Mouse (Mus musculus) neural tube, embryonic 14.5 days (tissue): Measurements from ENCODE around the gene Ptprr. TPM values are rescaled to one million over a fixed set of nuclear protein-coding genes. Genes with fewer than 3 reads are reported as not detected.

Experiments used
- ATAC-seq: fragments of 200-750 bp; cut with Nextera tagmentation; 2 replicates; pipeline ENCODE4 v1.8.0; 2017; ENCODE audit warnings: low read depth, mild to moderate bottlenecking, moderate TSS enrichment, moderate library complexity
- H3K27ac ChIP-seq: fragments of 300-500 bp; sonication (generic); 2 replicates; pipeline ENCODE4 v1.5.1; 2014; ENCODE audit warnings: low read depth, mild to moderate bottlenecking, control low read depth, low read length, moderate library complexity, mixed read lengths
- H3K27me3 ChIP-seq: fragments of 300-500 bp; sonication (generic); 2 replicates; pipeline ENCODE4 v1.6.1; 2014; ENCODE audit warnings: low read length; ENCODE audit not compliant: control insufficient read depth, insufficient read depth
- H3K36me3 ChIP-seq: fragments of 300-500 bp; sonication (generic); 2 replicates; pipeline ENCODE4 v1.6.1; 2014; ENCODE audit warnings: low read length, mixed read lengths; ENCODE audit not compliant: control insufficient read depth, insufficient read depth
- H3K4me1 ChIP-seq: fragments of 300-500 bp; sonication (generic); 2 replicates; pipeline ENCODE4 v1.6.1; 2014; ENCODE audit warnings: low read length; ENCODE audit not compliant: control insufficient read depth, insufficient read depth
- H3K4me2 ChIP-seq: fragments of 300-500 bp; sonication (generic); 2 replicates; pipeline ENCODE4 v1.6.1; 2014; ENCODE audit warnings: mild to moderate bottlenecking, low read depth, low read length, control low read depth
- H3K4me3 ChIP-seq: fragments of 300-500 bp; sonication (generic); 2 replicates; pipeline ENCODE4 v1.5.1; 2014; ENCODE audit warnings: low read depth, low read length, control low read depth, mixed read lengths
- H3K9ac ChIP-seq: fragments of 300-500 bp; sonication (generic); replicated peaks from 2 replicates; pipeline ENCODE4 v1.6.1; 2014; ENCODE audit warnings: low read depth, mild to moderate bottlenecking, control low read depth, low read length, mixed read lengths
- H3K9me3 ChIP-seq: fragments of 300-500 bp; sonication (generic); 2 replicates; pipeline ENCODE4 v1.6.1; 2016; ENCODE audit warnings: low read length; ENCODE audit not compliant: control insufficient read depth
- WGBS: fragments of 180-500 bp; shearing (Covaris S2); extraction: QIAGEN DNeasy Blood & Tissue Kit; methylation state at CpG from one replicate; pipeline ENCODE4 v1.1.7; 2014; 5-methylcytosine and 5-hydroxymethylcytosine counted together
- polyA plus RNA-seq: library from polyadenylated mRNA; unstranded; fragments of >200 nt; fragmentation: Nextera tagmentation; extraction: Ambion mirVana; gene quantifications from 2 replicates; pipeline ENCODE4 v1.2.1, GENCODE M21; 2014

Gene Ptprr
- polyA plus RNA-seq, 1 experiment from 2014 or later: 30.4 TPM

DNA sequence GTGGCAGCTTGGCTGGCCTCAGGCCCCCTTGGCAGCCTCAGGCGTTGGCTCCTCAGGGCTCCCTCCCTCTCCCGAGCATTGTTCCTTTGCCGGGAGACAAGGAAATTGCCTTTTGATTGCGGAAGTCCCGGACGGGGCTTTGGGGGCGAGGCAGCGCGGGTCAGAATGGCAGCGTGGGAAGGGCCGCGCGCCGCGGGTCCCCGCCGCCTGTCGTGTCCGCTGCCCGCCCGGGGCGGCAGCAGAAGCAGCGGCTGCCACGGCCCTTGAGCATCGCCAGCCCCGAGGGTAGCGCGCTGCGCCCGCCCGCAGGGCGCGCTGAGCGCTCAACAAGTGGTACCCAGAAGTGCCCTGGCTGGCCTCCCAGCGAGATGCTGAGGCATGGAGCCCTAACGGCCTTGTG is 283.2 kb downstream of the Ptprr start:
- Histone ChIP-seq H3K9me3 (no peaks in the 10 kb centered on the region), H3K9ac (peak overlapping the region; percentile 50), H3K27ac (no peak overlapping the region), H3K4me3 (peak overlapping the region; percentile 39), H3K4me1 (peaks cover 9% of the 10 kb centered on the region), H3K27me3 (peaks cover 10% of the 10 kb centered on the region; the same call in 1 of the 2 replicates), H3K36me3 (no peaks in the 10 kb centered on the region), H3K4me2 (peak overlapping the region; percentile 88)
- peak; percentile 51; the same call in 1 of the 2 replicates for ATAC-seq
- under 1% methylated on average over 36 of the region's 36 CpGs for WGBS

DNA sequence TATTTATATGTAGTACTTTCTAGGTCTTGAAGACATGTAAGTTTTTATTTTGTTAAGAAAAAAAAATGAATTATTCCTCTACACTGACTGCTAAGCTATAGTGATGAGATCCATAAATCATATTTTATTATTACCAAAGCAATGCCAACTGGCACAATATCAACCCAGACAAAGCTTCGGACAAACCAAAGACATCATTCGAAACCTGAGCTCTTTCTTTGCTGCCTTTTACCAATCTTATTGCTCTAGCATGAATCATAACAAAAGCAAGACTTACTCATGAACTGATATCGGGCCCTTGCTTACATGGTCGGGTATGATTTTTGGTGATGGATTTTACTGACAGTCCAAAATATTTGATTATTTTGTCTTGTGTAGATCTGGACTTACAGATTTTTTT is 286.3 kb downstream of the Ptprr start:
- WGBS: 91% methylated on average over 4 of the region's 4 CpGs
- Histone ChIP-seq H3K36me3 (no peaks in the 10 kb centered on the region), H3K27me3 (peaks cover 10% of the 10 kb centered on the region; the same call in 1 of the 2 replicates), H3K4me2 (no peak overlapping the region), H3K4me3 (no peak overlapping the region), H3K9ac (no peak overlapping the region), H3K9me3 (no peaks in the 10 kb centered on the region), H3K27ac (no peak overlapping the region), H3K4me1 (peaks cover 9% of the 10 kb centered on the region)
- no peak for ATAC-seq

DNA sequence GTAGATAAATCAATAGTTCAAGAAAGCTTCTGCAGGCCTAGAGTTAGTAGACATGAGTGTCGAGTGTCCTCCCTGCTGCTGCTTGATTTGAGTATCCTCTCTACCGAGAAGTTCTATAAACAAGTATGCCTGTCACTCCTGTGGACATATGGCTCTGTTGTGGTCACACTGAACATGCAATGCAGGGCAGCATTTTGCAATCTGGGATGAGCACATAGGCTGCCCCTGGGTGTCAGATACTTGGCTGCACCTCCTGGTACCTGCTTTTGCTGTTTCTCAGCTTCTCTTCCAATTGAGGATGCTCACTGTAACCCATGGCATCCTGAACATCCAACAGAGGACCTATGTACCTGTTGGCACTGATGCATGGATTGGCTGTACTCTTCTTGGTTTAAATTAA is 291.4 kb downstream of the Ptprr start:
- 88% methylated on average over 2 of the region's 2 CpGs for WGBS
- H3K4me2 ChIP-seq: no peak overlapping the region
- no peaks in the 10 kb centered on the region for H3K27me3 ChIP-seq
- H3K9me3 ChIP-seq: no peaks in the 10 kb centered on the region
- no peak overlapping the region for H3K4me3 ChIP-seq
- H3K27ac ChIP-seq: no peak overlapping the region
- no peak for ATAC-seq
- no peaks in the 10 kb centered on the region for H3K36me3 ChIP-seq
- H3K4me1 ChIP-seq: no peaks in the 10 kb centered on the region
- no peak overlapping the region for H3K9ac ChIP-seq

DNA sequence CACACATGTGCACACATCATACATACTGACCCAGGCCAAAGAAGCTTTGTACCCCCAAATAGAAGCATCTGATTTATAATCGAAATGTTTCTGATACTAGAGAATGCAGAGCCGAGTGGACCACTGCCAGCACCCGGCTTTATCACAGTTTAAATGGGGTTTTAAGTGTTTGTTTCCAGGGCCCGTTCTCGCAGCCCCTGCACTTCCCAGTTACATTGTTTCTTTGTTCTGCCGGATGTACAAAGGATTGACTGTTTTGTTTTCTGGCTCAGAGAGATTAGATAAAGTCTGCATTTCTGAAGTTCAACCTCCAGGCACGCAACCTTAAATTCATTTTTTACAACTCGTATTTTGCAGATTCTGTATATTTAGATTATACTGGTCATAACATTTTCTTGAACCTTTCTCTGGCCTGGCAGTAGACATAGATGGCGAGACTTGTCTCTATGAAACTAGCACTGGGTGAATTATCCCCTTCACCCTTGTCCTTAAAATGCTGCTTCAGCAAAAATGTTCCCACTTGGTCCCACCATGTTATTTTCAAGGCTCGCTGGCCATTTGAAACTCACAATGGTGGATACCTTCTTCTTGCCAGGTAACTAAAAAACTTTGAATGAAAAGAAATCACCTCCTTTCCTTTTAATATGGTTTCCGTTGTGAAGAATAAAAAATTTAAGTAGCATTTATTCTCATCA is 292.6 kb downstream of the Ptprr start:
- H3K27ac ChIP-seq: no peak overlapping the region
- no peak overlapping the region for H3K4me2 ChIP-seq
- no peaks in the 10 kb centered on the region for H3K36me3 ChIP-seq
- no peaks in the 10 kb centered on the region for H3K4me1 ChIP-seq
- no peaks in the 10 kb centered on the region for H3K9me3 ChIP-seq
- H3K27me3 ChIP-seq: no peaks in the 10 kb centered on the region
- 52% methylated on average over 11 of the region's 11 CpGs for WGBS
- H3K4me3 ChIP-seq: no peak overlapping the region
- ATAC-seq: no peak
- no peak overlapping the region for H3K9ac ChIP-seq

DNA sequence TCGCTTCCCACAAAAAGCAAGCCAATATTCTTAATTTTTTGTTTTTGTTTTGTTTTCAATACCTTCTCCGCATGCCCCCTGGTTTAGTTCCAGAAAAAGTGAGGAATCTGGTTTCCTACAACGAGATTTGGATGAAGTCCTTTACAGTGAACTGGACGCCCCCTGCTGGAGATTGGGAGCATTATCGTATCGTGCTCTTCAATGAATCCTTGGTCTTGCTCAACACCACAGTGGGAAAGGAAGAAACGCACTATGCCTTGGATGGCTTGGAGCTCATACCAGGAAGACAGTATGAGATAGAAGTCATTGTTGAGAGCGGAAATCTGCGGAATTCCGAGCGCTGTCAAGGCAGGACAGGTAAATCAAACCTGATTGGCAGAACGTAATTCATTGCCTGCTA is 301.2 kb downstream of the Ptprr start:
- no peak for ATAC-seq
- no peak overlapping the region for H3K4me2 ChIP-seq

More for the DNA sequence above, 301.2 kb downstream of the Ptprr start:
- H3K9me3 ChIP-seq: no peaks in the 10 kb centered on the region
- H3K4me1 ChIP-seq: no peaks in the 10 kb centered on the region
- no peaks in the 10 kb centered on the region for H3K27me3 ChIP-seq
- 24% methylated on average over 12 of the region's 12 CpGs for WGBS
- no peak overlapping the region for H3K9ac ChIP-seq
- no peak overlapping the region for H3K27ac ChIP-seq
- H3K36me3 ChIP-seq: no peaks in the 10 kb centered on the region
- no peak overlapping the region for H3K4me3 ChIP-seq

Other genes starting within 250 kb of the Ptprr start
- 0.29 and 1.2 TPM in 2 replicates for gene Tspan8, start 201.4 kb upstream of the Ptprr start, polyA plus RNA-seq
- 0.33 and 0.39 TPM in 2 replicates for gene 4933416C03Rik, start 95.7 kb downstream of the Ptprr start, polyA plus RNA-seq